Comparison of ENCODE assay signal across 14 mouse cellular contexts in the genomic region with DNA sequence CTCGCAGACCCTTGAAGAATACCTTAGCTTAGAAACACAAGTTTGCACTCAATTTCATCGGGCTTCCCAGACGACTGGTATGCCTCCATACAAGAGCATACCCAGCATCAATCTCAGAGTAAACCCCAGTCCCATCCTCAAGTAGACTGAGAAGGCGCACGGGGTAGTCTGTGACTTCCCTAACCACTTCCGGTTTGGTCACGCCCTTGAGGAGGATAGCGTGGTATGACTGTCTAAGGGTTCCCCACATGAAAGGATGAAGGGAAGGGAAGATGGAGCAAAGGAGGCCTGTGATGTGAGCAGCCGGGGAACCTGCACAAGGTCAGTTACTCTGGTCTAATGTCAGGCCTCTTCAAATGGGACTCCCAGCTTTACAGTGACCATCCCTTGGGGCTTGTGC. TPM values are rescaled to one million over a fixed set of nuclear protein-coding genes. Genes with fewer than 3 reads are reported as not detected.
DNase-seq lines count a peak whose midpoint lies in the region; ATAC-seq and TF ChIP-seq lines count a peak whose summit lies in the region.
"Had no signal": no experiment of that assay in that cellular context is flagged by ENCODE, and none has a peak within 500 bp of the region (broad histone marks: within the 10 kb centered on the region; RNA-seq: fewer than 3 reads in every experiment).

No protein-coding gene starts in this region.

- H3K9ac ChIP-seq in heart, adult 2 months (ENCODE audit: low read depth, low read length), result no peak overlapping the region
- H3K9ac ChIP-seq: kidney, embryonic 15.5 days; lung, embryonic 15.5 days; midbrain, embryonic 13.5 days; neural tube, embryonic 13.5 days had no signal

- TF ChIP-seq POLR2A in heart, adult 2 months (IDR thresholded peaks at IDR 0.05; ENCODE audit: insufficient read depth, low read depth, low read length), result no peak

- TF ChIP-seq CTCF in heart, adult 2 months (IDR thresholded peaks at IDR 0.05), result no peak

- no peaks in the 10 kb centered on the region for H3K27me3 ChIP-seq in heart, adult 2 months (ENCODE audit: control insufficient read depth, insufficient read depth, low read length)
- H3K27me3 ChIP-seq: kidney, embryonic 15.5 days; lung, embryonic 15.5 days; midbrain, embryonic 13.5 days; neural tube, embryonic 13.5 days had no signal

- peaks cover 3% of the 10 kb centered on the region for H3K36me3 ChIP-seq in heart, adult 2 months (ENCODE audit: control insufficient read depth, insufficient read depth, low read length)

- TF ChIP-seq EP300 in heart, adult 2 months (IDR thresholded peaks at IDR 0.05; ENCODE audit: insufficient read depth, low read depth, low read length), result no peak

- intact Hi-C loops in heart, adult 2 months (cut with DNase I), result no loop called here

- peak; percentile 34 for ATAC-seq in common myeloid progenitor, adult 5-6 weeks (replicated peaks; ENCODE audit: low read depth, poor library complexity, severe bottlenecking)
- ATAC-seq: hindbrain, postnatal 0 days; midbrain, embryonic 13.5 days had no signal

- no peak overlapping the region for H3K4me3 ChIP-seq in heart, adult 2 months
- H3K4me3 ChIP-seq: kidney, embryonic 15.5 days; lung, embryonic 15.5 days; midbrain, embryonic 13.5 days; neural tube, embryonic 13.5 days had no signal

- peak; percentile 39 to 47 for DNase-seq in spleen, postnatal 36 days (ENCODE audit: low spot score in 2 of 2)
- no peak for DNase-seq in spleen, postnatal 4 days (ENCODE audit: low spot score in 2 of 2)
- DNase-seq in natural killer cell, adult 2 months (ENCODE audit: low spot score in 2 of 2), result peak; percentile 43 to 55
- no peak for DNase-seq in heart, adult 2 months
- no peak for DNase-seq in ovary, adult 18-20 months (ENCODE audit: low spot score)
- no peak for DNase-seq in MN1 (ENCODE audit: low spot score)
- DNase-seq: cerebellum, adult 8-10 months; left cerebral cortex, postnatal 4 days had no signal

- WGBS in heart, adult 2 months, result 71% methylated on average over 9 of the region's 9 CpGs

- peaks cover 2% of the 10 kb centered on the region for H3K79me2 ChIP-seq in heart, adult 2 months (replicated peaks; ENCODE audit: control insufficient read depth, insufficient read depth, low read length)

- peaks cover 12% of the 10 kb centered on the region for H3K4me1 ChIP-seq in heart, adult 2 months (ENCODE audit: control insufficient read depth, insufficient read depth, low read length)

- no peak overlapping the region for H3K27ac ChIP-seq in heart, adult 2 months
- H3K27ac ChIP-seq: hindbrain, postnatal 0 days; kidney, embryonic 15.5 days; lung, embryonic 15.5 days; midbrain, embryonic 13.5 days; neural tube, embryonic 13.5 days had no signal

RNA-seq across cellular contexts. Expression of gene Otulin, which starts 2.7 kb away (rescaled TPM):
- 30.4 and 37.0 TPM in 2 replicates for total RNA-seq in common myeloid progenitor, adult 5-6 weeks (2017)
- 10 to 100 TPM; 24.6 to 26.1 TPM for total RNA-seq in heart, adult 2 months (2021)
- polyA plus RNA-seq in heart, adult 2 months (2012; rRNA removed), result 18.7 and 22.5 TPM in 2 replicates

RNA-seq across cellular contexts. Expression of gene Otulinl, which starts 53.6 kb away (rescaled TPM):
- 18.7 and 19.6 TPM in 2 replicates for total RNA-seq in common myeloid progenitor, adult 5-6 weeks (2017)
- total RNA-seq in heart, adult 2 months (2021), result 1 to 10 TPM; 1.9 to 3.0 TPM
- polyA plus RNA-seq in heart, adult 2 months (2012; rRNA removed), result 1.5 and 1.9 TPM in 2 replicates

Comparison
In these comparisons a context has a peak if more than half of its experiments do, and no peak if none do; other contexts are left out.
1. DNase-seq: peak in spleen, postnatal 36 days (2 of 2) and natural killer cell, adult 2 months (2 of 2); none in spleen, postnatal 4 days (0 of 2), heart, adult 2 months (0 of 2), ovary, adult 18-20 months (single experiment) and MN1 (single experiment).